Mouse (Mus musculus) splenic B cell, adult 2 months (primary cell): ENCODE results near the gene Gm44502.

ENCODE experiments used
- DNase-seq: peaks from one replicate; pipeline ENCODE4 v3.0.0-alpha.2; 2011; ENCODE audit warnings: low read depth, low spot score
- H3K27me3 ChIP-seq: 2 replicates; pipeline ENCODE4 v1.6.1; 2012; ENCODE audit warnings: mild to moderate bottlenecking, low read length, moderate library complexity, mixed read lengths; ENCODE audit not compliant: control insufficient read depth, poor library complexity, insufficient read depth, severe bottlenecking
- H3K36me3 ChIP-seq: 2 replicates; pipeline ENCODE4 v1.6.1; 2012; ENCODE audit warnings: mild to moderate bottlenecking, low read length, moderate library complexity, mixed read lengths; ENCODE audit not compliant: control insufficient read depth, poor library complexity, insufficient read depth, severe bottlenecking

Gene Gm44502

DNA sequence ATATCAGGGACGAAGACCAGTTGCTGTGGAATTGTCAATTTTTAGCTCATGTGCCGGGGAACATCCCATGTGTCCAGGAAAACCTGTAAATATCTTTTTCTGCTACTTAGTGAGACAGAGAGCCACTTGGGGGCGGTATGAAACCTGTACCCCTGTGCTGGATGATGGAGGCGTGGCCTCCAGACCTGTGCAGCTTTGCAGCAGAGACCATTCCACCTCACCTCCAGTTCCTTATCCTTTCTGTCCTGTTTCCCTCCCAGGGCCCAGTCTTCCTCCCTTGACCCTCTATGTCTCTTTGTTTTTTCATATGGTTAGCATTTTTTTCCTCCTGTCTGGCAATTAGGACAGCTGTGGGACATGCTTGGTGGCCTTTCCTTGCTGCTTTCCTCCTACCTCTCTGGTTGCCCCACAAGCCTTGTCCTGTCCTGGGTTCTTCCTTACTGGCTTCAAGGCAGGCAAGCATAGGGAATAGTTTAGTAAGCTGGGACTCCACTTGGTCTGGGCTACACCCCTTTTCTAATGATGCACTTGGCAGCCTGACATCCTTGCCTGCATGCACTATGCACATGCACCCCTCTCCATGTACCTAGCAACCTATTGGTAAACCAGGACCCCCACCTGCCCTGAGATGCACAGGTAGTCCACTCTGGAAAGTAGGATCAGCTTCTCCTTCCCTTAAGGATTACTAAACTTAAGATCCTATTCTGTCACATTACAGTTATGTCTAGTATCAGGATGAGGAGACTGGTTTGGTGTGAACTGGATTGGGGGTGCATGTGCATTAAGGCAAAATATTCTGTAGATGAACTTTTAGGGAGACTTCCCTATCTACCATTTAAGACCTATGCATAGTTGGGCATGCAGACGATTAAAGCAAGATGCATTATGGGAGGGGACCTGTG lies 34.1 kb upstream of the Gm44502 start:
- peak; percentile 30 for DNase-seq
- Histone ChIP-seq H3K27me3 (no peaks in the 10 kb centered on the region), H3K36me3 (no peaks in the 10 kb centered on the region)

DNA sequence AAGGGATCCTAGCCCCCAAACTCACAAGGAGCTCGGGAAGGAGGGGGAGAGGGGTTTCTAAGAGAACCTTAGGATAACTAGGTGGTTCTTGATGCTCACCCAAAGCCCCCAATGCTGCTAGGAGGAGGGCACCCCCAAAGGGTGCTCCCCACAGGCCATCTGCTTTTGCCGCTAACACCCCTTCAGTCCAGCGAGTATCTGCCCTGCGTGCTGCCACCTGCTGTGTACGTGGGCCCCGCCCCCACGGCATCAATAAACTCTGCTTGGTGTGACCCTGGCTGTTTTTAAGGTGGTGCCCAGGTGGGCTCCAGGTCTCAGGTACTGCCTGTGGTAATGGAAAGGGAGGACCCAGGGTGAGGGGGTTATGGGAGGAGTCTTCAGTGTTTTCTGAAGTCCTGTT lies 32.7 kb upstream of the Gm44502 start:
- Histone ChIP-seq H3K36me3 (no peaks in the 10 kb centered on the region), H3K27me3 (no peaks in the 10 kb centered on the region)
- no peak for DNase-seq

DNA sequence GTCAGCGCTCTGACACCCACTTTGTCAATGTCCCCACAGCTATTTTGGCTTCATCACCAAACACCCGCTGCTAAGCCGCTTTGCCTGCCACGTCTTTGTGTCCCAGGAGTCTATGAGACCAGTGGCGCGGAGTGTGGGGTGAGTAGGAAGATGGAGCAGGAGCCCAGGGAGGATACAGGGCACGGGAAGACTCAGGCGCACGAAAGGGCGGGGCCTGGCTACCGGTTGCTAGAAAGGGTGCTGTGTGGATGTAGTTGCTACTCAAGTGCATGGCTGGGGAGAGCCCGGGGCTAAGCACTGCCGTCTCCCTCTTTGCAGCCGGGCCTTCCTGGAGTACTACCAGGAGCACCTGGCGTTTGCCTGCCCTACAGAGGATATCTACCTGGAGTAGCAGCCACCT lies 31.8 kb upstream of the Gm44502 start:
- DNase-seq: no peak
- Histone ChIP-seq H3K27me3 (no peaks in the 10 kb centered on the region), H3K36me3 (no peaks in the 10 kb centered on the region)

DNA sequence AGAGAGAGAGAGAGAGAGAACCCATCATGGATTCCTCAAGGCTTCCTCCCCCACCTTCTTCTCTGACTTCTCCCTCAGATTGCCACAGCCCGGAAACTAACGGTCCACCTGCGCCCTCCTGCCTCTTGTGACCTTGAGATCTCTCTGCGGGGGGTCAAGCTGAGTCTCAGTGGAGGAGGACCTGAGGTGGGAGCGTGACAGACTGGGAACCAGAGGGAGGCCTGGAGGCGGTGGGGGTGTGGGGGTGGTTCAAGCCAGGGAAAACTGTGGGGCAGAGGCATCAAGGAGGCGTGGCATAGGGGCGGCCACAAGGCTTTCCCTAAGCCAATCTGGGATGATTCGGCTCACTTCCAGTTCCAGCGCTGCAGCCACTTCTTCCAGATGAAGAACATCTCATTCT lies 30.8 kb upstream of the Gm44502 start:
- no peaks in the 10 kb centered on the region for H3K27me3 ChIP-seq
- DNase-seq: no peak
- no peaks in the 10 kb centered on the region for H3K36me3 ChIP-seq

DNA sequence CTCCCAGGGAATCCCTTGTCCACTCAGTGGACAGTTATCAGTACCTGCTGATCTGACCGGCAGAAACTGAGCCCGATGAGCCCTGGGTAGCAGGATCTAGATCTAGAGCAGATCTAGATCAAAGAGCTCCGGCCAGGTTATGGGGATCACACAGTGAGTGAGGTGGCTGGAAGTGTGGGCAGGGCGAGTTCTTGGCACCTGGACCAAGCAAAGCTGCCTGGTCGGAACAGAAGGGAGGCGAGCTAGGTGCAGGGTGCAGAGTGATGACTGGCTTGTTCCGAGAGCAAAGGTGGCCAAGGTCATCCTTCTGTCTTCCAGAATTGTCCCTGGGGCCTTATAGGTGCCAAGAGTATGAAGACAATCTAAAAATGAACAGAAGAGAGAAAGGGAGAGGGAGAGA lies 30.3 kb upstream of the Gm44502 start:
- Histone ChIP-seq H3K36me3 (no peaks in the 10 kb centered on the region), H3K27me3 (no peaks in the 10 kb centered on the region)
- no peak for DNase-seq

DNA sequence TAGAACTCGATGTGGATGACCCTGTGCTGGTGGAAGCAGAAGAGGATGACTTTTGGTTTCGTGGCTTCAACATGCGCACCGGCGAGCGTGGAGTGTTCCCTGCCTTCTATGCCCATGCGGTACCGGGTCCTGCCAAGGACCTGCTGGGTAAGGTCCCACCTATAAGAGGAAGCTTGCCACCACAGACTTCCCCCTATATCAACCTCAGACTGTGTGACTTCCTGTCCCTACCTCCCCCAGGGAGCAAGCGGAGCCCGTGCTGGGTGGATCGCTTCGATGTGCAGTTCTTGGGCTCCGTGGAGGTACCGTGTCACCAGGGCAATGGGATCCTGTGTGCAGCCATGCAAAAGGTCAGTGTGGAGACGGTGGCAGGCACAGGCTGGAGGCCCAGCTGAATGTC lies 29.4 kb upstream of the Gm44502 start:
- H3K27me3 ChIP-seq: no peaks in the 10 kb centered on the region
- DNase-seq: peak; percentile 63
- no peaks in the 10 kb centered on the region for H3K36me3 ChIP-seq

DNA sequence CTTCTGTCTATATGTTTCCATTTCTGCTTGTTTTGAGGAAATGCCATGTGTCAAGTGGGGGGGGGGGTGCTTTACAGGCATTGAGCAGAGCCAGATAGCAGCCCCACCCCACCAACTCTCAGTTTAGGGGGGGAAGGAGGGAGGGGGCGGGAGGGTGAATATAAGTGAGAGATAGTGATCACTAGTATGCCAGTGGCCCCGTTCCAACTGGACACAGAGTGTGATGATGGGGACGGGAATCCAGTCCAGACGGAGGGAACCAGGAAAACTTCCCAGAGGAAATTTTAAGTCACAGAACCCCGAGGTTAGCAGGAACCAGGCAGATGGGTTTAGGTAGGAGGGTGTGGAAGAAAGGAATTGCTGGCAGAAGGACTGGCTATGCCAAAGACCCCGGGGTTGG lies 26.1 kb upstream of the Gm44502 start:
- DNase-seq: no peak
- Histone ChIP-seq H3K27me3 (no peaks in the 10 kb centered on the region), H3K36me3 (no peaks in the 10 kb centered on the region)

DNA sequence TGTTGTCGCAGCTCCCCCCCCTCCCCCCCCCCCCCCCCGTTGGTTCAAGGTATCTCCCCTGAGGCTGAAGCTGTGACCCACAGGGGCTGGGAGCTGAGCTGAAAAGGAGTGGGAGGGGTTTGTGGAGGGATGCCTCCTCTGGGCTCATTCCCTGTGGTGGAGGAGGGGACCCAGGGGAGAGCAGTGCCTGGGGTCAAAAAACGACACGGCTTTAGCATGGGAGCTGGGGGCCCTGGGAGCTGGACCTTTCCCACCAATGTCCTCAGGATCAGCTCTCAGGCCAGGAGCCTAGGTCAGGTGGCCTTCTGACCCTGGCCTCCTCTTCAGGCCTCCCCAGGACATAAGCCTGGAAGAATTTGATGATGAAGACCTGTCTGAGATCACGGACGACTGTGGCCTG lies 25.4 kb upstream of the Gm44502 start:
- Histone ChIP-seq H3K27me3 (no peaks in the 10 kb centered on the region), H3K36me3 (no peaks in the 10 kb centered on the region)
- no peak for DNase-seq

DNA sequence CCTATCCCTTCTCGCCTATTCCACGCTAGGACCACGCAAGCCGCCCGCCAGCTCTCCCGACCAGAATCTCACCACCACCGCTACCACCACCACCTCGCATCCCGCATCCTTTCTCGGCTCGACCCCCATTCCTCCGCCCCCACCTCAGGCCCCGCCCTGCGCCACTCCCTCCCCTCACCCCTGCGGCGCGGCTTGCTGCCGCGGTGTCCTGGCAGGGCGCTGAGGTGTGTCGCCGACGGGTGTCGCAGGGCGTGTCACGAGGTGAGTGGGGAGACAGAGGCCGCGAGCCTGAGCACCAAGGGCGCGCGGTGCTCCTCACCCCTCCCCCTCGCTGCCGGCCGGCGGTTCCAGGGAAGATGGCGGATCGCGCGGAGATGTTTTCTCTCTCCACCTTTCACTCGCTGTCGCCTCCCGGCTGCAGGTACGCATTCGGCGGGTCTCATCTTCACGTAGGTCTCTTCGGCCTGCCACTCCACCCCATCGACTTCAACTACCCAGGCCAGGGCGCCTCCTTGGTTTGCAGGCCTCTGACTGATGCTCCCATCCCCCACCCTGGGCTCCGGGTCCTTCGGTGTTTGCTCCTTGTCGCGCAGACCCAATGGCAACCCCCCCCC lies 24.5 kb upstream of the Gm44502 start, which contains the start of gene Mapk8ip2:
Gene Mapk8ip2 (plus strand): TSS at position 49 of the 614 bp plus-strand sequence.
- no peaks in the 10 kb centered on the region for H3K36me3 ChIP-seq
- no peaks in the 10 kb centered on the region for H3K27me3 ChIP-seq
- DNase-seq: peak; percentile 37

DNA sequence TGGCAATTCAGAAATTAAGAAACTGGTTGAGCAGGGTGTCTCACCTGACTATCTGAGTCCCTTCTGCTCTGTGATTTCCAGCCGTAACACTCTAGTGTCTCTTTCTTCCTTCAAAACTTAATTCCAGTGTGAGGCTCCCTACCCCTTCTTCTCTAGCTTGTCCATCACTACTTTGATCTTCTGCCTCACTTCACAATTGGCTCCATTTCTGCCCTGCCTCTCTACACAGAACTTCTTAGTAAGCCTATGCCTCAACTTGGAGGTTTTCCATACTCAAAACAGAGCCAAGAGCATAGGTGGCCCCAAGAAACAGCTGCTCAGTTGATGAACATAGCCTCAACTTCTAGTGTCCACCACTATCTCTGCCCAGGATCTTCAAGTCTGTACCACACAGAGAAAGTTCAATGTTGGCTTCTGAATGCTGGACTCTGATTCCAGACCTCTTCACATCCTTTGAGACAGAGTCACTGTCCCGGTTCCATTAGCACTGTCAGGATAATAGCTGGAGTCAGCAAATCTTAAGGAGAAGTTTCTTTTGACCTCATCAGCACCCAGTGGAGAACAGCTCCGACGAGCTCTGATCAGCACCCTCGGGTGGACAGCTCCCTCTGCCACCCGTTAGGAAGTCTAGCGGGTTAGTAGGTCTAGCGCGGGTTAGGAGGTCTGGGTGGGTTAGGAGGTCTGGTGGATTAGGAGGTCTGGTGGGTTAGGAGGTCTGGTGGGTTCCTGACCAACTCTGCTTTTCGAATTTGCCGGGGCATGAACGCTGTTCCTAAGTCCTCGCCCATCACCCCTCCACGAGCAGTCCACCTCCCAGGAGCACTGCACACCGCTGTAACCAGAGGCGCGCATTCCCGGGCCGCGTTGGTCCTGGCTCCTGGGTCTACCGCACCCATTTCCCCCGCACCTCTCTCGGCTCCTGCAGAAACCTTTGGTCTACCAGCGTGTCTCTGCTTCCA lies 23.7 kb upstream of the Gm44502 start:
- H3K27me3 ChIP-seq: no peaks in the 10 kb centered on the region
- peak; percentile 67 for DNase-seq

DNA sequence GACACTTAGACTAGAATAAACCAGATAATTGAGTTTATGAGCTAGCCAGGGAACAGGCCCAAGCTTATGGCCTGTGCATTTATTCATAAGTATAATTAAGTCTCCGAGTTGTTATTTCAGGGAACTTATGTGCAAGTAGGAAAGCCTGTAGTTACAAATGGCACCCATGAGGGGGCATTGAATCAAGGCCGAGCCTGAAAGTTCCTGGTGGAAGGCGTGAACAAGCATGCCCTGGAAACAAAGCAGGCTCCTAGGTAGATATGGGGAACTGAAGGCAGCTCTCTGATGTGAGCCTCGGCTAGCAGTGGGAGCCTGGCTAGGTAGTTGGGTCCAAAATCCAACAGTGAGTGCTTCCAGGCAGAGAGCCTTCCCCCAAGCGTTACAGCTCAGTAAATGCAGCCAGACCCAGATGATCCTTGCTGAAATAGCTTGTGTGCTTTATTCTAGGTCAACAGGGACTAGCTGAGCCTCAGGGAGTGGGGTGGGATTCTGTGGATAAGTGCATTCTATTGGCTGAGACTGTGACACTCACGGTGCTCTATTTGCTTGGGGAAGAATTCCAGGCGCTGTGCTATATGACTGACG lies 13.1 kb upstream of the Gm44502 start:
- H3K27me3 ChIP-seq: no peaks in the 10 kb centered on the region
- DNase-seq: no peak
- H3K36me3 ChIP-seq: no peaks in the 10 kb centered on the region

More for the DNA sequence above, 23.7 kb upstream of the Gm44502 start:
- H3K36me3 ChIP-seq: no peaks in the 10 kb centered on the region

DNA sequence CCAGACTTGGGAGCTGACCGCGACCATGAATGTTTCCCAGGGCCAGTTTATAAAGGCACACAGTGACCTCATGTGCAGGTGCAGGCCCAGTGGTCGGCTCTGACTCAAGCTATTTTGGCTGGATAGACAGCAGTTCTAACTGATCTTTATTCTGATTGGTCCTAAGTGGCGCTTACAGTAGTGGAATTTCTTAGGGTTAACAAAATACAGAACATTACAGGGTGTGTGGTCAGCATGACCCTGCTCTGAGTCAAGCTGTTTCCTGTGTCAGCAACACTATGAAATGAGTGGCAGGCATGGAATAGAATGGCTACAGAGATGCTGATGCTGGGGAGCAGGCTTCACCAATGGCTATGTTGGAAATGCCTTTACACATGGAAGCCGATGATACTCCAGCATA lies 6.4 kb upstream of the Gm44502 start:
- no peaks in the 10 kb centered on the region for H3K36me3 ChIP-seq
- H3K27me3 ChIP-seq: no peaks in the 10 kb centered on the region
- no peak for DNase-seq

DNA sequence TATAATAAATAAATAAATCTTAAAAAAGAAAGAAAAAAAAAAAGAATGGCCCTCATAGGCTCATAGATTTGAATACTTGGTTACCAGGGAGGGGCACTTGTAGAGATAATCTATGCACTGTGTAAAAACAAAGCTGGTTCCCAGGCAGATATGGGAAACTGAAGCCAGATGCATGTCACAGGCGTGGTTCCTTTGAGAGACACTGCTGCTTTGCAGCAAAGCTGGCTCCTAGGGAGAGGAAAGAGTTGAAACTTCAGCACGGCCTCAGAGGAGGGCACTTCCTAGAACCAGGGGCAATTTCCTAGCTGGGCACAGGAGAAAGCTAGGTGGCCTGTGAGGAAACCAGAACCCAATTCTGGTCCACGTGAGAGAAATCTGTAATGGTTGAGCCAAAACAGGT lies 4.6 kb upstream of the Gm44502 start:
- DNase-seq: no peak
- H3K27me3 ChIP-seq: no peaks in the 10 kb centered on the region
- no peaks in the 10 kb centered on the region for H3K36me3 ChIP-seq

DNA sequence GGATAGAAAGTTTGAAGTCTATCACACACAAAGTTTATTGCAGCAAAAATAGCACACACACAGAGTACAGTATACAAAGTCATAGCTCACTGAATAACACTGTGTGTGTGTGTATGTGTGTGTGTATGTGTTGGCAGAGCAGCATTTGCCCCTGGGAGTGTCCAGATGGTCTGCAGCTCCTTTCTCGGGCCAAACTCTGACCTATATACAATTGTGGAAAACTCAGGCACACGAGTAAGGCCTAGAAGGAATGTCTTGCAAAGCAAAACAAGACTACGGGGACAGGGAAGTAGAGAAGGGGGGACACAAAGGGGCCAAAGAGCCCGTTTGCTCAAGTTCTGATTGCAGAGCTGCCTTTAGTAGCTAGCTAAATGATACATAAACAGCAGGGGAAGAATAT lies 3.5 kb upstream of the Gm44502 start:
- Histone ChIP-seq H3K27me3 (no peaks in the 10 kb centered on the region), H3K36me3 (no peaks in the 10 kb centered on the region; the same call in none of the 2 replicates)
- no peak for DNase-seq
